Mouse (Mus musculus) thymus, adult 2 months (tissue): Measurements from ENCODE around the gene Kctd6. TPM values are rescaled to one million over a fixed set of nuclear protein-coding genes. Genes with fewer than 3 reads are reported as not detected.

Experiments used
- DNase-seq: peaks from one replicate; pipeline ENCODE4 v3.0.0; 2021
- H3K27ac ChIP-seq: fragments of 200-500 bp; 2 replicates; pipeline ENCODE4 v1.5.1; 2012; ENCODE audit warnings: low read length, control low read depth; ENCODE audit not compliant: control insufficient read depth, insufficient read depth
- H3K27me3 ChIP-seq: fragments of 200-500 bp; 2 replicates; pipeline ENCODE4 v1.6.1; 2012; ENCODE audit warnings: mild to moderate bottlenecking, low read length, moderate library complexity, mixed read lengths; ENCODE audit not compliant: control insufficient read depth, insufficient read depth
- H3K36me3 ChIP-seq: fragments of 200-500 bp; 2 replicates; pipeline ENCODE4 v1.6.1; 2012; ENCODE audit warnings: mild to moderate bottlenecking, low read length, moderate library complexity; ENCODE audit not compliant: control insufficient read depth, insufficient read depth
- H3K4me1 ChIP-seq: fragments of 200-500 bp; replicated peaks from 2 replicates; pipeline ENCODE4 v1.6.1; 2012; ENCODE audit warnings: low read length; ENCODE audit not compliant: control insufficient read depth, insufficient read depth
- H3K4me3 ChIP-seq: fragments of 200-500 bp; 2 replicates; pipeline ENCODE4 v1.5.1; 2012; ENCODE audit warnings: mild to moderate bottlenecking, low read length, control low read depth, moderate library complexity; ENCODE audit not compliant: control insufficient read depth, insufficient read depth
- CTCF ChIP-seq: fragments of 200-500 bp; IDR thresholded peaks from 2 replicates; pipeline ENCODE4 v1.5.1; 2012; ENCODE audit warnings: mild to moderate bottlenecking, control low read depth, low read length, moderate library complexity, borderline replicate concordance; ENCODE audit not compliant: control insufficient read depth, poor library complexity, insufficient read depth; ENCODE audit errors: extremely low read depth
- POLR2A ChIP-seq: fragments of 200-500 bp; IDR thresholded peaks from 2 replicates; pipeline ENCODE4 v1.6.1; 2012; ENCODE audit warnings: mild to moderate bottlenecking, low read length, control low read depth, moderate library complexity; ENCODE audit not compliant: control insufficient read depth, poor library complexity, insufficient read depth; ENCODE audit errors: extremely low read depth
- WGBS: fragments of 180-500 bp; shearing (Covaris S2); methylation state at CpG from one replicate; pipeline ENCODE4 v1.1.7; 2018; 5-methylcytosine and 5-hydroxymethylcytosine counted together
- polyA plus RNA-seq: library from polyadenylated mRNA; depleted of rRNA; stranded (reverse); fragments of >200 nt; gene quantifications from 2 replicates; pipeline ENCODE4 v1.2.3, GENCODE M21; 2012

Kctd6 gene
- polyA plus RNA-seq, 1 experiment, result 6.6 TPM

DNA sequence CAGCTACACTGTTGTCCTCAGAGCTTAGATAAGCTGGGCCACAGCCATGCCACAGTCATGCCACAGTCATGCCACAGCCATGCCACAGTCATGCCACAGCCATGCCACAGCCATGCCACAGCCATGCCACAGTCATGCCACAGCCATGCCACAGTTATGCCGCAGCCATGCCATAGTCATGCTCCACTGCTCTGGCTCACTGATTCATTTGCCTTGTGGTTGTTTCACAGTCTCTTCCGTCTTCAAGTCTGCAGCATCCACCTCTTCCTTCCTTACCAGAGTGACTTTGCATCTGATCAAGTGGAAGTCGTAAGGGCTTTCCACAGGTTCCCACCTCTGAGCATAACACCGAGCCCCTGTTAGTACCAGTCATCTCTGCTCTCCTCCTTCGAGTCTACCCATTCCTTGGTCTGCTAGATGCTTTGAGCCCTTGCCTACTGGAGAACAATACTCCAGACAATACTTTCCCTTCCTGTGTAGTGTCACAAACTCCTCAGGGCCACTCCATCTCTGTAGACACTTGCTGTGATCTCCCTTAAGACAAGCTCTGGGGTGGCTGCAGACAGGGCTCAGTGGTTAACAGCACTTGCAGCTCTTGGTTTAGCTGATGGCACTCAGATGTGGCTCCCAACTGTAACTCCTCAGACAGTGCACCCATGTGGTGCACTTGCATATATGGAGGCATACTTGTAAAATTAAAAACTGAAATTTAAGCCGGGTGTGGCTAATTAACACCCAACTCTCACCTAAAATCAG, 18.4 kb downstream of the Kctd6 start:
- DNase-seq, result no peak
- Histone ChIP-seq H3K27ac (no peak overlapping the region), H3K4me3 (no peak overlapping the region), H3K27me3 (no peaks in the 10 kb centered on the region), H3K4me1 (no peaks in the 10 kb centered on the region), H3K36me3 (no peaks in the 10 kb centered on the region)
- 23% methylated on average over 6 of the region's 6 CpGs for WGBS
- TF ChIP-seq POLR2A, result no peak
- no peak for TF ChIP-seq CTCF

DNA sequence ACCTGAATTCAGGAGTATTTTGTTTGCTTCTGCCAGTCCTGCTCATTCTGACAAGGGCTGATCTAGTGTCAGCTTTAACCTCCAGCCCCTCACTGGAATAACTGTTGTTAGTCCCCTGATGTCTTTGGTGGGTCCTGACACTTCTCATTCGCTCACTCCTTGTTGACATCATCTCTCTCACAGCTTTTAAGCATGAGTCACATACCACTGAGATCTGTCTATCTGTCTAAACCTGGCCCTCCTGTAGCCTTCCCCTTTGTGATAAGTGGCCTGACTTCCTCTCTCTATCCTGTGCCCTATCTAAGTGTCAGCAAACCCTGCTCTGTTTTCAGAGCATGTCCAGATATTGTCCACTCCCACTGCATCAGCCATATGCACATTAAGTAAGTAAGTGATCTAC, 19.3 kb downstream of the Kctd6 start:
- Histone ChIP-seq H3K27ac (no peak overlapping the region), H3K4me3 (no peak overlapping the region), H3K27me3 (no peaks in the 10 kb centered on the region), H3K36me3 (no peaks in the 10 kb centered on the region), H3K4me1 (no peaks in the 10 kb centered on the region)
- DNase-seq, result no peak
- no peak for TF ChIP-seq CTCF
- no peak for TF ChIP-seq POLR2A
- 79% methylated on average over 1 of the region's 1 CpGs for WGBS

DNA sequence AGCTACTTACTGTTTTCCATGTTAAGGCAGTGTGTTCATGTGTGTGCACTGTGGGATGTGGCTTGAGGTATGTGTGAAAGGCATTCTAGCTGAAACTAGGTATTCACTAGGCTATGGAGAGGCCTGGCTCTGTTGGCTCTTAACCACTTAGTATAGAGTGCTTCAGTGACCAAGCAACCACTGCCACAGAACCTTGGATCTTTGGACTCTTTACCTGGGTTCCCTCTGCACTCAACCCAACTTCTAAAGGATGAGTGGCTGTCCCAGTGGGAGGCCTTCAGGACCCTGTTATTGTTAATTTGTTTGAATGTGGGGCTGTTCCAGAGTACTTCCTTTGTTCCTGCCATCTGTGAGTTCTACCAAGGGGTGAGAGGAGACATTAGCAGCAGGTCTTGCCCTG, 27.9 kb downstream of the Kctd6 start:
- H3K36me3 ChIP-seq, result no peaks in the 10 kb centered on the region
- TF ChIP-seq CTCF (no peak), POLR2A (no peak)
- H3K4me3 ChIP-seq, result no peak overlapping the region
- DNase-seq, result no peak
- no peaks in the 10 kb centered on the region for H3K4me1 ChIP-seq
- no peaks in the 10 kb centered on the region for H3K27me3 ChIP-seq
- H3K27ac ChIP-seq, result no peak overlapping the region

DNA sequence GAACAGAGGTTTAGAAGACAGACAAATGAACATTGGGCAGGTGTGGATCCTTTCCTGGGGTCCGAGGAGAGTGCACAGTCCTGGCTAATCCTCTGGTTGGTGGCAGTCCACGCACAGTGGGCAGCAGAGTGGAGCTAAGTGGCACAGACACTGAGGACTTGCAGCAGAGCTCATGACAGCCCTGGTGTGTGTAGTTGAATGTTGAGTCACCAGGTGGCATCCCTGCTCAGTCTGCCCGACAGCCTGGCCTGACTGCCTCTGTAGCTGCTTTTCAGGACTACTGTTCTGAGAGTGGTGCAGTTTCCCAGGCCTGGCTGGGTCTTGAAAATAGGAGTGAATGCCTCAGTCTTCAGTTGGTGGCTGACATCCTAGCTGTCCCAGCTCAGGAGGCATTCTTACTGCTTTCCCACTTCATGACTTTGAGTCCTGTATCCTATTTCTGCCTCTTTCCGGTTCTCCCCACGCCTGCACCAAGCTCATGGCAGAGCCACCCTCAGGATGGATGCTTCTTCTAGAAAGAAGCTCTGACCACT, 28.5 kb downstream of the Kctd6 start:
- H3K36me3 ChIP-seq, result no peaks in the 10 kb centered on the region
- DNase-seq, result no peak
- no peak overlapping the region for H3K4me3 ChIP-seq
- H3K27me3 ChIP-seq, result no peaks in the 10 kb centered on the region
- H3K4me1 ChIP-seq, result no peaks in the 10 kb centered on the region
- no peak overlapping the region for H3K27ac ChIP-seq
- WGBS, result 76% methylated on average over 5 of the region's 5 CpGs
- TF ChIP-seq POLR2A, result no peak
- no peak for TF ChIP-seq CTCF

DNA sequence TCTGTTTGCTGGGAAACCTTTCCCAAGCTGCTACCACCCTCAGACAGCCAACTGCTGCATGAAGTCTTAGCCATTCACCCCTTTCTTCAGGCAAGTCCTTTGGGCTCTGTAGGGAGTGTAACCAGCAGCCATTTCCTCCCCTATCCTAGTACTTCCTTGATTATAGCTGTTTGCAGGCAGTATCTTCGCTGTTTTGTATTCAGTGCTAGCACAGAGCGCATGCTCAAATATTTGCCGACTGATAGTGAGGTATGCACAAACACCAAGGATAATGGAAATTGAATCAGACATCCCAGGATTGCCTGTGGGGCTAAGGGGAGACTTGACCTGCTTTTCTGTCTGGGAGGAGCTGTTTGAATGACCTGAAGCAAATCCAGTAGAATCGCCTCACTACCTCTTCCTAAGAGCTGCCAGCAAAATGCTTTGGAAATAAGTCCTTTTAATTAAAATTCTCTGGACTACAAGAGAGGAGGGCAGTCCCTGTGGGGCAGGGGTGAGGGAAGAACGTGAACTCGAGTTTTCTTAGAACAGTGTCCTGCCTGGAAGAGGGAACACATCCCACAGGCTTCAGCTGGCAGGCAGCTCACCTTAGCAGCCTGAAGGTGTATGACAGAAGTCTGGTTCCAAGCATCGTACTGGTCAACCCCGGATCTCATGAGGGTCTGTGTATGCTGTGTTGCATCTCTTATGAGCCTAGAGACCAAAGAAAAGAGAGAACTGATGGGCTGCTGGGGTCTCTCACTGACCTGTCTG, 29.4 kb downstream of the Kctd6 start:
- Histone ChIP-seq H3K36me3 (no peaks in the 10 kb centered on the region), H3K27ac (no peak overlapping the region), H3K4me1 (no peaks in the 10 kb centered on the region), H3K27me3 (no peaks in the 10 kb centered on the region), H3K4me3 (no peak overlapping the region)
- DNase-seq, result no peak
- TF ChIP-seq CTCF, result no peak
- TF ChIP-seq POLR2A, result no peak
- WGBS, result 90% methylated on average over 8 of the region's 8 CpGs

DNA sequence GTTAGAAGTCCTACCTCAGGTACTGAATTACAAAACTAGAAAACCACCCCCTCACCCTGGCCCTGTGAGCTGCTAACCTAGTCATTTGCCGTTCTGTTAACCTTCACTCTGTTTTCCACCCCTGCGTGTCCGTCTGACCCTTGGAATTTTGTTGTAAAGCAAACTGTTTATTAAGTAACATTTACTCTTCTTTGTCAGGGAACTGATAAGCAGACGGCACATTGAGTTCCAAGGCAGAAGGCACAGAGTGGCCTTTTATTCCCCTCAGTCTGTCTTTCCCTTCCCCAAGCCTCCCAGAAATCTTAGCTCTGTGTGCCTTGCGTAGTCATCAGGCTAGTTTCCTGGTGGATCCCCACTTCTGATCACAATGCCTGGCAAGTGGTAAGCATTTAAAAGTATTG, 30.3 kb downstream of the Kctd6 start:
- H3K4me1 ChIP-seq, result no peaks in the 10 kb centered on the region
- no peak overlapping the region for H3K27ac ChIP-seq
- TF ChIP-seq CTCF (no peak), POLR2A (no peak)
- 94% methylated on average over 5 of the region's 5 CpGs for WGBS
- H3K27me3 ChIP-seq, result no peaks in the 10 kb centered on the region
- no peaks in the 10 kb centered on the region for H3K36me3 ChIP-seq
- no peak overlapping the region for H3K4me3 ChIP-seq
- no peak for DNase-seq
